Mouse (Mus musculus) liver, embryonic 13.5 days (tissue): ENCODE measurements around the gene Tada2a. TPM values are rescaled to one million over a fixed set of nuclear protein-coding genes. Genes with fewer than 3 reads are reported as not detected.

ENCODE experiments used
- ATAC-seq: fragments of 200-750 bp; cut with Nextera tagmentation; 2 replicates; pipeline ENCODE4 v1.8.0; 2017; ENCODE audit warnings: low read depth, mild to moderate bottlenecking, moderate number of reproducible peaks, moderate library complexity
- DNase-seq: peaks from one replicate; pipeline ENCODE4 v3.0.0; 2022
- H3K27ac ChIP-seq: fragments of 300-500 bp; sonication (generic); 2 replicates; pipeline ENCODE4 v1.5.1; 2015; ENCODE audit warnings: moderate library complexity, mild to moderate bottlenecking, inconsistent platforms
- H3K27me3 ChIP-seq: fragments of 300-500 bp; sonication (generic); 2 replicates; pipeline ENCODE4 v1.6.1; 2015; ENCODE audit warnings: mild to moderate bottlenecking, inconsistent platforms
- H3K36me3 ChIP-seq: fragments of 300-500 bp; sonication (generic); 2 replicates; pipeline ENCODE4 v1.6.1; 2015; ENCODE audit warnings: mild to moderate bottlenecking, inconsistent platforms
- H3K4me1 ChIP-seq: fragments of 300-500 bp; sonication (generic); replicated peaks from 2 replicates; pipeline ENCODE4 v1.6.1; 2015; ENCODE audit warnings: inconsistent platforms
- H3K4me2 ChIP-seq: fragments of 300-500 bp; sonication (generic); 2 replicates; pipeline ENCODE4 v1.6.1; 2015; ENCODE audit warnings: inconsistent platforms, mild to moderate bottlenecking, moderate library complexity
- H3K4me3 ChIP-seq: fragments of 300-500 bp; sonication (generic); replicated peaks from 2 replicates; pipeline ENCODE4 v1.5.1; 2015; ENCODE audit warnings: mild to moderate bottlenecking, inconsistent platforms
- H3K9ac ChIP-seq: fragments of 300-500 bp; sonication (generic); 2 replicates; pipeline ENCODE4 v1.6.1; 2015; ENCODE audit warnings: mild to moderate bottlenecking, inconsistent platforms
- H3K9me3 ChIP-seq: fragments of 300-500 bp; sonication (generic); replicated peaks from 2 replicates; pipeline ENCODE4 v1.6.1; 2016; ENCODE audit warnings: inconsistent platforms
- WGBS: fragments of 180-500 bp; shearing (Covaris S2); methylation state at CpG from one replicate; pipeline ENCODE4 v1.1.7; 2015; ENCODE audit not compliant: insufficient replicate concordance; 5-methylcytosine and 5-hydroxymethylcytosine counted together
- polyA plus RNA-seq: library from polyadenylated mRNA; unstranded; fragments of >200 nt; fragmentation: Nextera tagmentation; extraction: Ambion mirVana; gene quantifications from 2 replicates; pipeline ENCODE4 v1.2.1, GENCODE M21; 2015

Tada2a gene
- polyA plus RNA-seq, 1 experiment from 2014 or later = 12.8 TPM

- no peak overlapping the region for H3K9ac ChIP-seq
- H3K4me3 ChIP-seq = no peak overlapping the region
- no peak for ATAC-seq
Measured at GRCm38 (mm10) chr11:84145201-84145798, 15.9 kb upstream of the Tada2a start.

GRCm38 (mm10) chr11:84141752-84142151 lies 12.4 kb upstream of the Tada2a start:
- no peaks in the 10 kb centered on the region for H3K9me3 ChIP-seq
- H3K4me1 ChIP-seq = peaks cover 2% of the 10 kb centered on the region; the same call in 1 of the 2 replicates
- H3K36me3 ChIP-seq = no peaks in the 10 kb centered on the region
- no peak overlapping the region for H3K9ac ChIP-seq
- DNase-seq (peak; percentile 38), ATAC-seq (no peak)
- H3K27ac ChIP-seq = no peak overlapping the region
- no peak overlapping the region for H3K4me3 ChIP-seq
- WGBS = 16% methylated on average over 2 of the region's 2 CpGs
- peaks cover 5% of the 10 kb centered on the region; the same call in 1 of the 2 replicates for H3K27me3 ChIP-seq
- H3K4me2 ChIP-seq = no peak overlapping the region

More at GRCm38 (mm10) chr11:84145201-84145798, 15.9 kb upstream of the Tada2a start:
- H3K36me3 ChIP-seq = no peaks in the 10 kb centered on the region
- 56% methylated on average over 10 of the region's 10 CpGs for WGBS
- H3K27ac ChIP-seq = no peak overlapping the region
- H3K4me1 ChIP-seq = peaks cover 6% of the 10 kb centered on the region; the same call in 1 of the 2 replicates
- no peaks in the 10 kb centered on the region for H3K9me3 ChIP-seq
- H3K27me3 ChIP-seq = peaks cover 5% of the 10 kb centered on the region; the same call in 1 of the 2 replicates
- no peak for DNase-seq
- no peak overlapping the region for H3K4me2 ChIP-seq

- H3K27me3 ChIP-seq = peaks cover 5% of the 10 kb centered on the region; the same call in 1 of the 2 replicates
- no peak overlapping the region for H3K27ac ChIP-seq
- DNase-seq = no peak
- no peak overlapping the region for H3K4me3 ChIP-seq
- no peak overlapping the region for H3K9ac ChIP-seq
- H3K36me3 ChIP-seq = no peaks in the 10 kb centered on the region
- H3K4me2 ChIP-seq = no peak overlapping the region
- WGBS = 54% methylated on average over 3 of the region's 3 CpGs
- H3K9me3 ChIP-seq = no peaks in the 10 kb centered on the region
- no peaks in the 10 kb centered on the region for H3K4me1 ChIP-seq
- no peak for ATAC-seq
Measured at GRCm38 (mm10) chr11:84136453-84136852, 7.1 kb upstream of the Tada2a start.

- no peak for ATAC-seq
- Histone ChIP-seq H3K9ac (no peak overlapping the region), H3K27ac (no peak overlapping the region), H3K4me2 (no peak overlapping the region), H3K9me3 (no peaks in the 10 kb centered on the region), H3K4me1 (peaks cover 5% of the 10 kb centered on the region), H3K36me3 (no peaks in the 10 kb centered on the region), H3K4me3 (no peak overlapping the region), H3K27me3 (peaks cover 9% of the 10 kb centered on the region)
- DNase-seq = no peak
- whole genome bisulfite sequencing = 80% methylated on average over 2 of the region's 2 CpGs
Measured at GRCm38 (mm10) chr11:84134331-84134860, 5.0 kb upstream of the Tada2a start.

GRCm38 (mm10) chr11:84129799-84130185 lies 392 bp upstream of the Tada2a start:
- Histone ChIP-seq H3K4me1 (peaks cover 15% of the 10 kb centered on the region), H3K36me3 (peaks cover 18% of the 10 kb centered on the region), H3K9me3 (no peaks in the 10 kb centered on the region), H3K4me2 (peak overlapping the region; percentile 87), H3K27ac (no peak overlapping the region), H3K4me3 (peak overlapping the region; percentile 82), H3K27me3 (peaks cover 9% of the 10 kb centered on the region), H3K9ac (peak overlapping the region; percentile 88; the same call in 1 of the 2 replicates)
- DNase-seq (no peak), ATAC-seq (peak; percentile 21; the same call in 1 of the 2 replicates)
- 7% methylated on average over 11 of the region's 11 CpGs for WGBS

- DNase-seq = no peak
- no peak overlapping the region for H3K9ac ChIP-seq
- H3K9me3 ChIP-seq = no peaks in the 10 kb centered on the region
- peaks cover 15% of the 10 kb centered on the region for H3K4me1 ChIP-seq
- H3K27ac ChIP-seq = no peak overlapping the region
- WGBS = 53% methylated on average over 4 of the region's 4 CpGs
- peaks cover 28% of the 10 kb centered on the region for H3K36me3 ChIP-seq
- no peak overlapping the region for H3K4me3 ChIP-seq
- peak overlapping the region; percentile 87 for H3K4me2 ChIP-seq
- ATAC-seq = no peak
- H3K27me3 ChIP-seq = peaks cover 9% of the 10 kb centered on the region
Measured at GRCm38 (mm10) chr11:84127977-84128376, 1.4 kb downstream of the Tada2a start.

GRCm38 (mm10) chr11:84121051-84121956 lies 8.1 kb downstream of the Tada2a start:
- WGBS = 70% methylated on average over 12 of the region's 12 CpGs
- Histone ChIP-seq H3K4me3 (no peak overlapping the region), H3K27me3 (no peaks in the 10 kb centered on the region), H3K27ac (no peak overlapping the region), H3K36me3 (peaks cover 68% of the 10 kb centered on the region), H3K9me3 (no peaks in the 10 kb centered on the region), H3K9ac (no peak overlapping the region), H3K4me2 (no peak overlapping the region), H3K4me1 (peaks cover 10% of the 10 kb centered on the region)
- DNase-seq (no peak), ATAC-seq (no peak)

- Histone ChIP-seq H3K36me3 (peaks cover 62% of the 10 kb centered on the region), H3K27me3 (no peaks in the 10 kb centered on the region), H3K4me1 (peaks cover 10% of the 10 kb centered on the region), H3K4me3 (no peak overlapping the region), H3K27ac (no peak overlapping the region), H3K4me2 (no peak overlapping the region), H3K9me3 (no peaks in the 10 kb centered on the region), H3K9ac (no peak overlapping the region)
- DNase-seq (no peak), ATAC-seq (no peak)
- WGBS = 80% methylated on average over 4 of the region's 4 CpGs
Measured at GRCm38 (mm10) chr11:84117431-84117830, 12.0 kb downstream of the Tada2a start.

GRCm38 (mm10) chr11:84116221-84116620 lies 13.2 kb downstream of the Tada2a start:
- no peaks in the 10 kb centered on the region for H3K9me3 ChIP-seq
- no peaks in the 10 kb centered on the region for H3K27me3 ChIP-seq
- no peak overlapping the region for H3K4me3 ChIP-seq
- H3K4me1 ChIP-seq = peaks cover 6% of the 10 kb centered on the region
- no peak overlapping the region for H3K4me2 ChIP-seq
- peaks cover 61% of the 10 kb centered on the region for H3K36me3 ChIP-seq
- no peak overlapping the region for H3K27ac ChIP-seq
- DNase-seq (no peak), ATAC-seq (no peak)
- 51% methylated on average over 2 of the region's 2 CpGs for WGBS
- H3K9ac ChIP-seq = no peak overlapping the region

GRCm38 (mm10) chr11:84115646-84116045 lies 13.8 kb downstream of the Tada2a start:
- no peak for ATAC-seq
- WGBS = 83% methylated on average over 9 of the region's 9 CpGs
- Histone ChIP-seq H3K4me2 (no peak overlapping the region), H3K27ac (no peak overlapping the region), H3K9ac (no peak overlapping the region), H3K27me3 (no peaks in the 10 kb centered on the region), H3K4me1 (no peaks in the 10 kb centered on the region; the same call in 1 of the 2 replicates), H3K4me3 (no peak overlapping the region), H3K9me3 (no peaks in the 10 kb centered on the region), H3K36me3 (peaks cover 56% of the 10 kb centered on the region)
- no peak for DNase-seq

- 83% methylated on average over 5 of the region's 5 CpGs for WGBS
- ATAC-seq (no peak), DNase-seq (no peak)
- Histone ChIP-seq H3K36me3 (peaks cover 51% of the 10 kb centered on the region), H3K4me1 (no peaks in the 10 kb centered on the region; the same call in 1 of the 2 replicates), H3K27me3 (no peaks in the 10 kb centered on the region), H3K4me2 (no peak overlapping the region), H3K9me3 (no peaks in the 10 kb centered on the region), H3K9ac (no peak overlapping the region), H3K4me3 (no peak overlapping the region), H3K27ac (no peak overlapping the region)
Measured at GRCm38 (mm10) chr11:84113623-84114022, 15.8 kb downstream of the Tada2a start.
